In the genomic region with DNA sequence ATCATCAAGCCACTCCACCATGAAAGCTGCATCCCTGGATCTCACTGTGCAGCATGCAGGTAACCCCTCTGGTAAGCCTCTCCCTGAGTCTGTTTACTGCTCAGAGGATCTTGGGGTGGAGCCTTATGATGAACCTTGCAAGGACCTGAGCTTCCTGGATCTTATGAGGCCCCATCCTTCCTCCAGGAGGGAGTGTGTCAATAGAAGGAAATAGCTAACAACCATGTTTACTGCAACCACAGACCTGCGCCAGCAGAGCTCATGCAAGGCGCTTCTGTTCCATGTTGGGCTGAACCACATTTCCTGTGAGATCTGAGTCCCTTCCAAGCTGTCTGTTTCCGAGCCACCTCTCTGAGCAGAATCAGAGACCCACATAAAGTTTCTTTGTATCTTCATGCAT, we compare ENCODE assay signal across 10 mouse cellular contexts. TPM values are rescaled to one million over a fixed set of nuclear protein-coding genes. Genes with fewer than 3 reads are reported as not detected.
DNase-seq lines count a peak whose midpoint lies in the region; ATAC-seq lines count a peak whose summit lies in the region.
"Had no signal": no experiment of that assay in that cellular context is flagged by ENCODE, and none has a peak within 500 bp of the region (broad histone marks: within the 10 kb centered on the region; RNA-seq: fewer than 3 reads in every experiment).

No protein-coding gene starts in this region.

- intact Hi-C loops in heart, postnatal 36 days (cut with DNase I): no loop called here

- H3K9me3 ChIP-seq in embryonic facial prominence, embryonic 15.5 days (replicated peaks): no peaks in the 10 kb centered on the region
- H3K9me3 ChIP-seq in neural tube, embryonic 15.5 days (replicated peaks): no peaks in the 10 kb centered on the region

- peaks cover 4% of the 10 kb centered on the region; the same call in 1 of the 2 replicates for H3K36me3 ChIP-seq in embryonic facial prominence, embryonic 15.5 days
- no peaks in the 10 kb centered on the region for H3K36me3 ChIP-seq in neural tube, embryonic 15.5 days

- H3K4me3 ChIP-seq in embryonic facial prominence, embryonic 15.5 days (replicated peaks): no peak overlapping the region
- H3K4me3 ChIP-seq in neural tube, embryonic 15.5 days (replicated peaks): no peak overlapping the region

- 44% methylated on average over 3 of the region's 3 CpGs for WGBS in embryonic facial prominence, embryonic 15.5 days
- 20% methylated on average over 3 of the region's 3 CpGs for WGBS in large intestine, adult 2 months
- 90% methylated on average over 3 of the region's 3 CpGs for WGBS in neural tube, embryonic 15.5 days

- peak; percentile 31; the same call in 1 of the 2 replicates for ATAC-seq in embryonic facial prominence, embryonic 15.5 days (ENCODE audit: insufficient number of reproducible peaks, low FRiP score, low TSS enrichment, low read depth)
- ATAC-seq in neural tube, embryonic 15.5 days (ENCODE audit: low FRiP score): no peak

- DNase-seq in heart, adult 11 months: peak; percentile 97
- no peak for DNase-seq in heart, postnatal 36 days
- DNase-seq in large intestine, adult 2 months (ENCODE audit: low read depth, low spot score): peak; percentile 42
- no peak for DNase-seq in right cerebral cortex, postnatal 36 days (ENCODE audit: low spot score in 2 of 2)
- DNase-seq in ovary, adult 18-20 months (ENCODE audit: low spot score): no peak
- DNase-seq in embryo, embryonic 9.5 days (ENCODE audit: extremely low spot score): no peak
- DNase-seq: adrenal gland, adult 2 months; layer of hippocampus, postnatal 36 days had no signal

- H3K27me3 ChIP-seq in embryonic facial prominence, embryonic 15.5 days: no peaks in the 10 kb centered on the region
- no peaks in the 10 kb centered on the region for H3K27me3 ChIP-seq in neural tube, embryonic 15.5 days (replicated peaks)

- peaks cover 56% of the 10 kb centered on the region for H3K4me1 ChIP-seq in embryonic facial prominence, embryonic 15.5 days
- H3K4me1 ChIP-seq in neural tube, embryonic 15.5 days: no peaks in the 10 kb centered on the region; the same call in 1 of the 2 replicates

- H3K4me2 ChIP-seq in embryonic facial prominence, embryonic 15.5 days (replicated peaks): 0 out of 2 replicates have a peak overlapping the region, but pooled peaks have one; percentile 10
- H3K4me2 ChIP-seq in neural tube, embryonic 15.5 days: no peak overlapping the region

- H3K9ac ChIP-seq in embryonic facial prominence, embryonic 15.5 days: no peak overlapping the region
- no peak overlapping the region for H3K9ac ChIP-seq in neural tube, embryonic 15.5 days (replicated peaks)

- peak overlapping the region; percentile 91 for H3K27ac ChIP-seq in embryonic facial prominence, embryonic 15.5 days (replicated peaks)
- H3K27ac ChIP-seq in neural tube, embryonic 15.5 days (replicated peaks): peak overlapping the region; percentile 41; the same call in 1 of the 2 replicates

RNA-seq across cellular contexts. Expression of a gene that starts 10.0 kb away (rescaled TPM):
- total RNA-seq in heart, postnatal 36 days (2021): 100 to 1,000 TPM; 109 to 113 TPM
- 39.8 and 44.2 TPM in 2 replicates for polyA plus RNA-seq in embryonic facial prominence, embryonic 15.5 days (2015; fragmentation: Nextera tagmentation; extraction: Ambion mirVana)
- polyA plus RNA-seq in large intestine, adult 2 months (2012; rRNA removed): 10.3 and 17.9 TPM in 2 replicates
- polyA plus RNA-seq in neural tube, embryonic 15.5 days (2015; fragmentation: Nextera tagmentation; extraction: Ambion mirVana): 10.1 and 12.6 TPM in 2 replicates

Comparison
In these comparisons a context has a peak if more than half of its experiments do, and no peak if none do; other contexts are left out.
1. DNase-seq: peak in heart, adult 11 months (single experiment) and large intestine, adult 2 months (single experiment); none in heart, postnatal 36 days (0 of 2), right cerebral cortex, postnatal 36 days (0 of 2), ovary, adult 18-20 months (single experiment) and embryo, embryonic 9.5 days (single experiment).